Mouse (Mus musculus) spleen, adult 2 months (tissue): ENCODE results near the gene Dctn5. TPM values are rescaled to one million over a fixed set of nuclear protein-coding genes. Genes with fewer than 3 reads are reported as not detected.

ENCODE experiments used
- DNase-seq, 2 experiments: peaks; one replicate each; pipeline versions ENCODE4 v3.0.0 to v3.0.0-alpha.2; 2012 to 2021; ENCODE audit warnings: low spot score in 2 of 2, low read depth in 1 of 2
- H3K27ac ChIP-seq: fragments of 200-500 bp; 2 replicates; pipeline ENCODE4 v1.5.1; 2012; ENCODE audit warnings: low read length, inconsistent platforms; ENCODE audit not compliant: insufficient read depth
- H3K27me3 ChIP-seq: fragments of 200-500 bp; 2 replicates; pipeline ENCODE4 v1.6.1; 2012; ENCODE audit warnings: mild to moderate bottlenecking, moderate library complexity, low read length, inconsistent platforms; ENCODE audit not compliant: control insufficient read depth, insufficient read depth
- H3K36me3 ChIP-seq: fragments of 200-500 bp; 2 replicates; pipeline ENCODE4 v1.6.1; 2012; ENCODE audit warnings: mild to moderate bottlenecking, low read length, inconsistent platforms; ENCODE audit not compliant: control insufficient read depth, insufficient read depth
- H3K4me1 ChIP-seq: fragments of 200-500 bp; 2 replicates; pipeline ENCODE4 v1.6.1; 2011; ENCODE audit warnings: inconsistent platforms; ENCODE audit not compliant: control insufficient read depth, insufficient read depth, insufficient read length
- H3K4me3 ChIP-seq: fragments of 200-500 bp; 2 replicates; pipeline ENCODE4 v1.5.1; 2011; ENCODE audit warnings: mild to moderate bottlenecking, inconsistent platforms; ENCODE audit not compliant: insufficient read depth, insufficient read length; ENCODE audit errors: extremely low read depth
- CTCF ChIP-seq: fragments of 200-500 bp; IDR thresholded peaks from 2 replicates; pipeline ENCODE4 v1.5.1; 2011; ENCODE audit warnings: mild to moderate bottlenecking, inconsistent platforms; ENCODE audit not compliant: insufficient read depth, insufficient read length, insufficient replicate concordance; ENCODE audit errors: extremely low read depth
- POLR2A ChIP-seq: fragments of 200-500 bp; IDR thresholded peaks from 2 replicates; pipeline ENCODE4 v1.6.1; 2011; ENCODE audit warnings: low read depth, low read length, inconsistent platforms
- WGBS: fragments of 180-500 bp; shearing (Covaris S2); methylation state at CpG from one replicate; pipeline ENCODE4 v1.1.7; 2018; 5-methylcytosine and 5-hydroxymethylcytosine counted together
- polyA plus RNA-seq: library from polyadenylated mRNA; depleted of rRNA; stranded (reverse); fragments of >200 nt; gene quantifications from 2 replicates; pipeline ENCODE4 v1.2.3, GENCODE M21; 2012

The Dctn5 gene
- polyA plus RNA-seq, 1 experiment: 62.0 TPM

DNA sequence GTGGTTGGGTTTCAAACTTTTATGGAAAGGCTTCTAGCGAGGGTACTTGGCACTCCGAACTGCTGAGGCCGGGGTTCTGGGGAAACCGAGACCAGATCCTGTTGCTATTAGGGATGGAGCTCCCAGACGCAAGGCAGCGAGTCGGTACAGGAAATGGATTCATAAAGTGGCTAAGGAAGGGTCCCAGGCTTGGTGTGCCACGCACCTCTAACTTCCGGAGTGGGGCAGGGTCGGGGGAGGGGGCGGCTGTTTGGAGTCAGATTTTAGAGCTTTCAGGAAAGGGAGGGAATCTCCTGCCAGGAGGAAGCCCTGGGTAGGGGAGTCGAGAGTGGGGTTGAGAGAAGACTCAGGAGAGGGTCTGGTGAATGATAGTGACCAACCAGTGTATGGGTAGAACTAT lies 27.2 kb downstream of the Dctn5 start:
- DNase-seq: no peak
- under 1% methylated on average over 12 of the region's 12 CpGs for WGBS
- Histone ChIP-seq H3K27me3 (no peaks in the 10 kb centered on the region), H3K4me3 (peak overlapping the region; percentile 88), H3K4me1 (peaks cover 8% of the 10 kb centered on the region; the same call in 1 of the 2 replicates), H3K36me3 (no peaks in the 10 kb centered on the region), H3K27ac (no peak overlapping the region)
- TF ChIP-seq CTCF: no peak
- no peak for TF ChIP-seq POLR2A

DNA sequence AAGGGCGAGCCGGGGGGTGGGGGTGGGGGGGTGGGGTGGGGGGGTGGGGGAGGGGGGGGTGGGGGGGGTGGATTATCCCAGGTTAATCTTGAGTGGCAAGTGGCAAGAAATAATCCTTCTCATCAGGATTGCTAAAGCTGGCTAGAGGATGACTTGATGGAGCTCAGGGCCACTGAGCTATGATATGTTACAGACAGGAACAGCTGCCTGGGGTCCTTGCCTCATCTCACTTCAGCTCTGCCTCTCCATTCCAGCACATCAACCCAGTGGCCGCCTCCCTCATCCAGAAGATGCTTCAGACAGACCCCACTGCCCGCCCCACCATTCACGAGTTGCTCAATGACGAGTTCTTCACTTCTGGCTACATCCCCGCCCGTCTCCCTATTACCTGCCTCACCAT lies 30.9 kb downstream of the Dctn5 start:
- no peak overlapping the region for H3K27ac ChIP-seq
- peaks cover 5% of the 10 kb centered on the region; the same call in 1 of the 2 replicates for H3K4me1 ChIP-seq
- no peak for TF ChIP-seq POLR2A
- TF ChIP-seq CTCF: no peak
- 0 out of 2 replicates have a peak, but pooled peaks cover 2% of the 10 kb centered on the region for H3K36me3 ChIP-seq
- DNase-seq: no peak
- H3K4me3 ChIP-seq: no peak overlapping the region
- no peaks in the 10 kb centered on the region for H3K27me3 ChIP-seq
- 98% methylated on average over 8 of the region's 8 CpGs for WGBS

DNA sequence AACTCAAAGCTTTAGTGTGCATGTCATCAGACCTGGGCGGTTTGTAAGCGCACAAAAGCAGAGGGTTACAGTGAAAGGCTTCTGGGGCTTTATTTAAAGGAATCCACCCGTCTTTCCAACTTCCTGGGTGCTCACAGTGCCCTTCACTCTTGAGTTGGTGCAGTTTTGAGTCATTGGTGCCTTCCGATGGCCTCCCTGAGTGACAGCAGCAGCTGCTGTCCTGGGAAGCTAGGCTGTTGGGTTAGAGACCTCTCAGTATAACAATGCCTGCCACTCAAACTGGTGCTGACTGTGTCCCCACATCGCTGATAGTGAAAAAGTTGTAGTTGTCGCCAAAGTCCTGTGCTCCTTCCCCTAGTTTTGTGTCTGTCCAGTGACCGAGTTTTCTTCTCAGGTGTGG lies 34.4 kb downstream of the Dctn5 start:
- TF ChIP-seq POLR2A (no peak), CTCF (no peak)
- H3K36me3 ChIP-seq: peaks cover 5% of the 10 kb centered on the region; the same call in 1 of the 2 replicates
- 95% methylated on average over 7 of the region's 7 CpGs for WGBS

GRCm38 (mm10) chr7:122170705-122171104 lies 37.9 kb downstream of the Dctn5 start:
- Histone ChIP-seq H3K27ac (no peak overlapping the region), H3K4me3 (no peak overlapping the region), H3K36me3 (peaks cover 5% of the 10 kb centered on the region; the same call in 1 of the 2 replicates), H3K4me1 (no peaks in the 10 kb centered on the region), H3K27me3 (no peaks in the 10 kb centered on the region)
- 92% methylated on average over 6 of the region's 6 CpGs for WGBS
- no peak for TF ChIP-seq POLR2A
- TF ChIP-seq CTCF: no peak
- DNase-seq: no peak

More for the DNA sequence above, 34.4 kb downstream of the Dctn5 start:
- no peak for DNase-seq
- Histone ChIP-seq H3K4me1 (no peaks in the 10 kb centered on the region), H3K27ac (no peak overlapping the region), H3K27me3 (no peaks in the 10 kb centered on the region), H3K4me3 (no peak overlapping the region)

DNA sequence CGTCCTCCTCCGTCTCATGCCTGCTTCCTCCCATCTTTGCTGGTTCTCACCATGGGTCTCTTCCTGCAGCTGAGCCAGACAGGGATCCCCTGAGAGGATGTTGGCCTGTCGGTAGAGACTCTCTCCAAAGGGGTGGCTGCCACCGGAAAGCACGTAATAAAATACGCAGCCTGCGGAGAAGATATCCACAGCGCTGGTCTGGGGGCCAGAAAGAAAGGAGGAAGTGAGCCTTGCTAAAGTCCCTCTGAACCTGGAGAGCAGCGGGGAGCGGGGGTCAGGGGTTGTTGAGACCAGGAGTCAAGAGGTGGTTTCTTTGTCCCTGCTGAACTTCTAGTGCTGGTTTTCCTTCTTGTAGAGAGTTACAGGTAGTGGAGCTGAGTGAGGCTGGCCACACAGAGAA lies 38.8 kb downstream of the Dctn5 start:
- WGBS: 47% methylated on average over 10 of the region's 10 CpGs
- H3K36me3 ChIP-seq: peaks cover 5% of the 10 kb centered on the region; the same call in 1 of the 2 replicates
- no peak overlapping the region for H3K27ac ChIP-seq
- no peak overlapping the region for H3K4me3 ChIP-seq
- no peak for DNase-seq
- no peak for TF ChIP-seq POLR2A
- TF ChIP-seq CTCF: no peak
- no peaks in the 10 kb centered on the region for H3K4me1 ChIP-seq
- H3K27me3 ChIP-seq: no peaks in the 10 kb centered on the region

DNA sequence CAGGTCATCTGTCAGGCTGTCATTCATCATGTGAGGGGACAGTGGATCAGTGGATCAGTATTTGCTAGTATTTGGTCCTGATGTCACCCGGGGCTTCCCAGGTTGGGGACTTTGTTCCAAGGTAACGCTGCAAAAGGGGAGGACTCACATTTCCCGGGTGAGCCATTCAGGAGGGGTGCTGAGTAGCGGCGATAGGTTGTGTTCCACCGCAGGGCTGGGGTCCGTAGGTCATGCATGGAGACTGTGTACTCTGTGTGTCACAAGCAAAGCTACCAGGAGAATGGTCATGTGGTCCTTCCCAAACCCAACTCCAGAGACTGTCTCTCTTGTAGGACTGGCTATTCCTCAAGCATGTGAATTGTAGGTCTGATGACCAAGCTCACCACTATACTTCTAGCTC lies 47.9 kb downstream of the Dctn5 start:
- Histone ChIP-seq H3K36me3 (no peaks in the 10 kb centered on the region), H3K27ac (no peak overlapping the region), H3K4me3 (no peak overlapping the region), H3K27me3 (no peaks in the 10 kb centered on the region), H3K4me1 (no peaks in the 10 kb centered on the region)
- WGBS: 93% methylated on average over 7 of the region's 7 CpGs
- DNase-seq: no peak
- TF ChIP-seq POLR2A (no peak), CTCF (no peak)

DNA sequence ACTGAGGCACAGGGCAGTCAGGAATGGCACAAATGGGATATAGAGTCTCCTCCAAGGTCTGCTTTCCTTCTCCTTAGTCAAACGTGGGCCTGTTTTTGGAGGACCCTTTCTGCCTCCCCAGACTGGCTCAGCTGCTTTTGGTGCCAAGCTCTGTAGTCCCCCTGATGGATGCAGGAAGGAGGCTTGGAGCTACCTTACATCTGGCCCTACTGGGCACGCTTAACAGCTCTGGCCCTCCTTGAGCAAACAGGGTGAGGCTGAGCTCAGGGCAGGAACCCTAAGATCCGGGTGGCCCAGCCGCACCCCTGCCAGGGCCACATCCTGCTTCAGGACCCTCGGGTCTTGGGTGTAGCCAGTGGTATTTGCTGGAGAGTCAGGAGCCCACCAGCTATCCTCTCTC lies 51.7 kb downstream of the Dctn5 start:
- Histone ChIP-seq H3K27ac (no peak overlapping the region), H3K4me1 (no peaks in the 10 kb centered on the region), H3K27me3 (no peaks in the 10 kb centered on the region), H3K4me3 (no peak overlapping the region), H3K36me3 (no peaks in the 10 kb centered on the region)
- TF ChIP-seq CTCF (no peak), POLR2A (no peak)
- DNase-seq: no peak
- 68% methylated on average over 5 of the region's 5 CpGs for WGBS
